Mouse (Mus musculus) testis, adult 2 months (tissue): ENCODE data around the gene Dctn5. TPM values are rescaled to one million over a fixed set of nuclear protein-coding genes. Genes with fewer than 3 reads are reported as not detected.

Source experiments
- H3K27ac ChIP-seq: fragments of 200-500 bp; 2 replicates; pipeline ENCODE4 v1.5.1; 2012; ENCODE audit warnings: low read depth, low read length; ENCODE audit not compliant: control insufficient read depth, insufficient read depth
- H3K27me3 ChIP-seq: fragments of 200-500 bp; 2 replicates; pipeline ENCODE4 v1.6.1; 2012; ENCODE audit warnings: mild to moderate bottlenecking, low read length, moderate library complexity; ENCODE audit not compliant: control insufficient read depth, insufficient read depth
- H3K36me3 ChIP-seq: fragments of 200-500 bp; 2 replicates; pipeline ENCODE4 v1.6.1; 2012; ENCODE audit warnings: mild to moderate bottlenecking, low read length; ENCODE audit not compliant: control insufficient read depth, insufficient read depth
- H3K4me1 ChIP-seq: fragments of 200-500 bp; 2 replicates; pipeline ENCODE4 v1.6.1; 2012; ENCODE audit warnings: low read length; ENCODE audit not compliant: control insufficient read depth, insufficient read depth
- H3K4me3 ChIP-seq: fragments of 200-500 bp; 2 replicates; pipeline ENCODE4 v1.5.1; 2012; ENCODE audit warnings: low read depth, mild to moderate bottlenecking, low read length, moderate library complexity, mixed read lengths; ENCODE audit not compliant: control insufficient read depth
- CTCF ChIP-seq: fragments of 200-500 bp; IDR thresholded peaks from 2 replicates; pipeline ENCODE4 v1.5.1; 2012; ENCODE audit warnings: low read depth, mild to moderate bottlenecking, inconsistent platforms, low read length, moderate library complexity; ENCODE audit not compliant: control insufficient read depth, insufficient read depth, insufficient replicate concordance
- POLR2A ChIP-seq: fragments of 200-500 bp; IDR thresholded peaks from 2 replicates; pipeline ENCODE4 v1.6.1; 2012; ENCODE audit warnings: low read depth, mild to moderate bottlenecking, inconsistent platforms, low read length, moderate library complexity; ENCODE audit not compliant: control insufficient read depth
- polyA plus RNA-seq: library from polyadenylated mRNA; depleted of rRNA; stranded (reverse); fragments of >200 nt; gene quantifications from 2 replicates; pipeline ENCODE4 v1.2.3, GENCODE M21; 2012

Gene Dctn5
- polyA plus RNA-seq, 1 experiment = 33.0 TPM

GRCm38 (mm10) chr7:122101747-122102244 is 31.0 kb upstream of the Dctn5 start, which contains the start of gene Ndufab1:
Ndufab1 (minus strand) TSS chr7:122101886.
- peak within 1 kb of the TSS; percentile 87 for H3K4me3 ChIP-seq
- H3K4me1 ChIP-seq = peaks cover 5% of the 10 kb centered on the region
- no peaks in the 10 kb centered on the region for H3K36me3 ChIP-seq
- H3K27ac ChIP-seq = peak within 1 kb of the TSS; percentile 78; the same call in 1 of the 2 replicates
- TF ChIP-seq POLR2A (peak; percentile 74), CTCF (peak; percentile 87)
- no peaks in the 10 kb centered on the region for H3K27me3 ChIP-seq

- no peaks in the 10 kb centered on the region for H3K4me1 ChIP-seq
- no peak overlapping the region for H3K4me3 ChIP-seq
- TF ChIP-seq POLR2A (no peak), CTCF (no peak)
- no peak overlapping the region for H3K27ac ChIP-seq
- H3K36me3 ChIP-seq = no peaks in the 10 kb centered on the region; the same call in 1 of the 2 replicates
- H3K27me3 ChIP-seq = no peaks in the 10 kb centered on the region
Observed at GRCm38 (mm10) chr7:122108206-122108605, 24.6 kb upstream of the Dctn5 start.

- Histone ChIP-seq H3K4me1 (no peaks in the 10 kb centered on the region), H3K4me3 (no peak overlapping the region), H3K27me3 (no peaks in the 10 kb centered on the region), H3K27ac (no peak overlapping the region), H3K36me3 (peaks cover 2% of the 10 kb centered on the region)
- TF ChIP-seq CTCF (no peak), POLR2A (no peak)
Observed at GRCm38 (mm10) chr7:122123518-122123917, 9.3 kb upstream of the Dctn5 start.

DNA sequence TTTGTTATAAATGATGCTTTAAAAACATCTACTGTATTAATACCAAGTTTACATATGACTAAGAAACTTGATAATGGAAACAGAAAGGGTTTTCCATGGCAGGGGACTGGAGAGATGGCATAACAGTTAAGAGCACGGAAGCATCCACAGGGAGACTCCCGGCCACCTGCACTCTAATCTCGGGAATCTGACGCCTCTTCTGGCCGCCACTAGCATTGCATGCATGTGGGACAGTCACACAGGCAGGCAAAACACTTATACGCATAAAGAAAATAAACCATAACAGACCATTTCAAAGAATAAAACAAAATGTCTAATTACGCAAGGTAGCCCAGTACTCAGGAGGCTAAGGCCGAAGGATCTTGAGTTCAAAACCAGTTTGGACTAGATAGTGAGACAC is 7.2 kb upstream of the Dctn5 start:
- H3K36me3 ChIP-seq = peaks cover 2% of the 10 kb centered on the region
- H3K4me1 ChIP-seq = no peaks in the 10 kb centered on the region
- H3K27ac ChIP-seq = no peak overlapping the region
- H3K27me3 ChIP-seq = no peaks in the 10 kb centered on the region
- TF ChIP-seq CTCF (peak; percentile 4; the same call in 1 of the 2 replicates), POLR2A (no peak)
- H3K4me3 ChIP-seq = no peak overlapping the region

GRCm38 (mm10) chr7:122126946-122127345 is 5.9 kb upstream of the Dctn5 start:
- peaks cover 2% of the 10 kb centered on the region for H3K36me3 ChIP-seq
- TF ChIP-seq POLR2A (no peak), CTCF (no peak)
- no peaks in the 10 kb centered on the region for H3K4me1 ChIP-seq
- no peak overlapping the region for H3K27ac ChIP-seq
- no peak overlapping the region for H3K4me3 ChIP-seq
- H3K27me3 ChIP-seq = no peaks in the 10 kb centered on the region

GRCm38 (mm10) chr7:122131834-122132233 is 1.0 kb upstream of the Dctn5 start:
- TF ChIP-seq CTCF = no peak
- no peak overlapping the region for H3K4me3 ChIP-seq
- no peak overlapping the region for H3K27ac ChIP-seq
- peaks cover 3% of the 10 kb centered on the region; the same call in 1 of the 2 replicates for H3K4me1 ChIP-seq
- H3K27me3 ChIP-seq = no peaks in the 10 kb centered on the region
- H3K36me3 ChIP-seq = no peaks in the 10 kb centered on the region; the same call in none of the 2 replicates

GRCm38 (mm10) chr7:122133338-122133625 is 441 bp downstream of the Dctn5 start:
- Histone ChIP-seq H3K36me3 (peaks cover 2% of the 10 kb centered on the region), H3K4me1 (peaks cover 3% of the 10 kb centered on the region; the same call in 1 of the 2 replicates), H3K4me3 (peak overlapping the region; percentile 92), H3K27ac (peak overlapping the region; percentile 82), H3K27me3 (no peaks in the 10 kb centered on the region)
- TF ChIP-seq CTCF (no peak), POLR2A (no peak)

- H3K36me3 ChIP-seq = peaks cover 6% of the 10 kb centered on the region
- peaks cover 3% of the 10 kb centered on the region; the same call in 1 of the 2 replicates for H3K4me1 ChIP-seq
- no peak overlapping the region for H3K4me3 ChIP-seq
Observed at GRCm38 (mm10) chr7:122135070-122135469, 2.2 kb downstream of the Dctn5 start.

More at GRCm38 (mm10) chr7:122135070-122135469, 2.2 kb downstream of the Dctn5 start:
- no peak for TF ChIP-seq POLR2A
- no peak for TF ChIP-seq CTCF
- no peaks in the 10 kb centered on the region for H3K27me3 ChIP-seq
- H3K27ac ChIP-seq = no peak overlapping the region
